Mouse (Mus musculus): ENCODE results near the gene Fmod. TPM values are rescaled to one million over a fixed set of nuclear protein-coding genes. Genes with fewer than 3 reads are reported as not detected.
A peak's percentile ranks its signal among the peaks of the same experiment; 100 is the strongest.

Gene Fmod
- polyA plus RNA-seq, 1 experiment from 2014 or later = 7.2 TPM

DNA sequence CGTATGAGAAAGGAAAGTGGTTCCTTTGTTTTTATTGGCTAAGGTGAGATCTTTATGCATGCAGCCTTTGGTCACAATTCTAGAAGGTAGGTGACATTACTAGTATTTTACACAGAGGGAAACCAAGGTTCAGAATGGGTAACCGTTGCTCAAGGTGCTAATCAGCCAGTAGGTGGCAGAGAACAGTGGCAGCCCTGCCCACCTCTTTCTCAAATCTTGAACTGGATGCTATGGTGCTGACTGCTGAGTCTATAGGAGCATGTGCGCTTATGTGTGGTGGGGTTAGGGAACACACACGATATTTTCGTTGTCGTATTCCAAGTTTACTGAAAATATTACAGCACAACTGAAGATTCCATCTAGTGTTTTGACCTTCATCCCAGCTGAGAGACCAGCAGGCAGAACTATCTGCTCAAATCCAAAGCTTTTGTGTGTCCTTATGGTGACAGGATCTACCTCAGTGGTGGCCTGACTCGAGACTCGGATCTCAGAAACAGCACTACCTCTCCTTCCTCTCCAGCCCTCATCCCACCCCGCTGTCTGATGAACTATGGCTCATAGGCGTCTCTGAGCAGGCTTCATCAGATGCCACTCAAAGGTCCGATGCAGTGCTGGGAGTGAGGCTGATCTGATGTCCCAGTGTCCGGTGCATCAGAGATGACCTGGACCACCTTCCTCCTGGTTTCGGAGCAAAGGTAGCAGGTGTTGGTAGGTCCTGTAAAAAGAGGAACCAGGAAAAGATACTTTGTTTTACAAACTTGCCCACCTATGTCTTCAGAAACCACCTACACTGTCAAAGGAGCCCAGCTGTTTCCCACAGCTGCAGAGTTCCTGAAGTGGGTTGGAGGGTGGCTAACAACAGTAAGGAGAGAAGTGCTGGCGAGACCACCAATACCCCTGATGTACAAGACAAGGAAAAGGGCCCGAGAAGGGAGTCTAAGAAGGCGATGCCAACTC lies 23.0 kb downstream of the Fmod start:
- ATAC-seq (ENCODE audit: insufficient number of reproducible peaks, insufficient read depth, low FRiP score, low read depth) = no peak
- H3K36me3 ChIP-seq (ENCODE audit: control insufficient read depth, insufficient read depth, low read length) = no peaks in the 10 kb centered on the region
- peaks cover 59% of the 10 kb centered on the region for H3K4me1 ChIP-seq (ENCODE audit: control insufficient read depth, insufficient read depth, low read length)
- peak overlapping the region; percentile 67 for H3K4me2 ChIP-seq (replicated peaks; ENCODE audit: low read depth, low read length)
- WGBS = 67% methylated on average over 16 of the region's 16 CpGs
- no peaks in the 10 kb centered on the region for H3K9me3 ChIP-seq (ENCODE audit: control insufficient read depth, low read depth, low read length)
- peak overlapping the region; percentile 19; the same call in 1 of the 2 replicates for H3K4me3 ChIP-seq (ENCODE audit: low read depth, low read length)
- H3K27ac ChIP-seq (ENCODE audit: low read length) = peak overlapping the region; percentile 98; the same call in 1 of the 2 replicates
- H3K9ac ChIP-seq (replicated peaks; ENCODE audit: low read depth, low read length) = no peak overlapping the region
- no peaks in the 10 kb centered on the region for H3K27me3 ChIP-seq (ENCODE audit: control insufficient read depth, insufficient read depth, low read length)

DNA sequence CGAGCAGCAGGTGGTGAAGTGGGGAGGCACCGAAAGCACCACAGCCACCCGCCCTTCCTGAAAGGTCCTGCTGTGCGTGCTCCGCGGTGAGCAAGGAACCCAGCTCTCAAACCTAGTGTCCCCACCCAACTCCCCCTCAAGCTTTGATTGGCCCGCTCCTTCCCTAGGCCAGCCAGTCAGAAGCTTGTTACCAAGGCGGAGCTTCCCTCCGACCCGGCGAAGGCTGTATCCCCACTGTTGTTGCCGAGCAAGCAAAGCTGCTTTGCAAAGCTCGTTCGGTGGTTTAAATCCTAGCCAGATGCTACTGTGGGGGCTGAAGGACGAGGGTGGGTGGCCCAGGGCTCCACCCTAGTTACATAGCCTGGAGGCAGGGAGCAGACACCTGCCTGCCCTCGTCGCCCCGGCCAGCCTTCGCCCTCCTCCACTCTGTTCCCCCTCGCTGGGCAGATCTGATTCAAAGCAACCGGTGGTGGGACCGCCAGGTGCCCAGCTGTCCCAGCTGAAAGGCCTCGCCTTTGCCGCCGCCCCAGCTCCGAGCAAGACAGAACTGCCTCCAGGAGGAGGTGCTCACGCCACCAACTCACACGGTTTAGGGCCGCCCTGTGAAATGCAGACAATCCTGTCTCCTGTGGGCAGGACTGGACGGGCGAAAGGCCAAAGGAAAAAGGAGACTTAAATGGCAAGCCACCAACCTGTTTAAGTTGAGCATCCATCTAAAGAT lies 24.0 kb downstream of the Fmod start:
- Histone ChIP-seq H3K9me3 (ENCODE audit: control insufficient read depth, low read depth, low read length) (no peaks in the 10 kb centered on the region), H3K4me3 (ENCODE audit: low read depth, low read length) (peak overlapping the region; percentile 19), H3K36me3 (ENCODE audit: control insufficient read depth, insufficient read depth, low read length) (no peaks in the 10 kb centered on the region), H3K4me1 (ENCODE audit: control insufficient read depth, insufficient read depth, low read length) (peaks cover 63% of the 10 kb centered on the region), H3K4me2 (replicated peaks; ENCODE audit: low read depth, low read length) (peak overlapping the region; percentile 67), H3K9ac (replicated peaks; ENCODE audit: low read depth, low read length) (peak overlapping the region; percentile 29; the same call in 1 of the 2 replicates), H3K27ac (ENCODE audit: low read length) (peak overlapping the region; percentile 98), H3K27me3 (ENCODE audit: control insufficient read depth, insufficient read depth, low read length) (no peaks in the 10 kb centered on the region)
- 2% methylated on average over 28 of the region's 31 CpGs for WGBS
- ATAC-seq (ENCODE audit: insufficient number of reproducible peaks, insufficient read depth, low FRiP score, low read depth) = peak; percentile 94

DNA sequence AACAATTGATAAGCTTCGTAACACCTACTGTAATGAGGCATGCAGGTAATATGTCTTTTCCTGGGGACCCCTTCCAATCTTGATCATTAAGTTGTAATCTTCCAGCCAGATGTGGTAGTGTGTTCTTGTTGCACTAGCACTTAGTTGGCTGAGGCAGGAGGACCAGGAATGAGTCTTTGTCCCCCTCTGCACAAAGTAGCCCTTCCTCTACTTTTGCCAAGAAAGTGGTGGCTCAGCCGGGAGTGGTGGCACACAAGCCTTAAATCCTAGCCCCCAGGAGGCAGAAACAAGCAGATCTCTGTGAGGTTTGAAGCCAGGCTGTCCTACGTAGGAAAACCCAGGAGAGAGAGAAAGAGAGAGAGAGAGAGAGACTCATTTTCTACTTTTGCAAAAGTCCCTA lies 24.9 kb downstream of the Fmod start:
- Histone ChIP-seq H3K9ac (replicated peaks; ENCODE audit: low read depth, low read length) (no peak overlapping the region), H3K9me3 (ENCODE audit: control insufficient read depth, low read depth, low read length) (no peaks in the 10 kb centered on the region), H3K4me2 (replicated peaks; ENCODE audit: low read depth, low read length) (no peak overlapping the region), H3K27ac (ENCODE audit: low read length) (peak overlapping the region; percentile 98), H3K36me3 (ENCODE audit: control insufficient read depth, insufficient read depth, low read length) (no peaks in the 10 kb centered on the region), H3K4me3 (ENCODE audit: low read depth, low read length) (no peak overlapping the region), H3K4me1 (ENCODE audit: control insufficient read depth, insufficient read depth, low read length) (peaks cover 67% of the 10 kb centered on the region), H3K27me3 (ENCODE audit: control insufficient read depth, insufficient read depth, low read length) (no peaks in the 10 kb centered on the region)
- ATAC-seq (ENCODE audit: insufficient number of reproducible peaks, insufficient read depth, low FRiP score, low read depth) = no peak
- WGBS = 61% methylated on average over 3 of the region's 3 CpGs

DNA sequence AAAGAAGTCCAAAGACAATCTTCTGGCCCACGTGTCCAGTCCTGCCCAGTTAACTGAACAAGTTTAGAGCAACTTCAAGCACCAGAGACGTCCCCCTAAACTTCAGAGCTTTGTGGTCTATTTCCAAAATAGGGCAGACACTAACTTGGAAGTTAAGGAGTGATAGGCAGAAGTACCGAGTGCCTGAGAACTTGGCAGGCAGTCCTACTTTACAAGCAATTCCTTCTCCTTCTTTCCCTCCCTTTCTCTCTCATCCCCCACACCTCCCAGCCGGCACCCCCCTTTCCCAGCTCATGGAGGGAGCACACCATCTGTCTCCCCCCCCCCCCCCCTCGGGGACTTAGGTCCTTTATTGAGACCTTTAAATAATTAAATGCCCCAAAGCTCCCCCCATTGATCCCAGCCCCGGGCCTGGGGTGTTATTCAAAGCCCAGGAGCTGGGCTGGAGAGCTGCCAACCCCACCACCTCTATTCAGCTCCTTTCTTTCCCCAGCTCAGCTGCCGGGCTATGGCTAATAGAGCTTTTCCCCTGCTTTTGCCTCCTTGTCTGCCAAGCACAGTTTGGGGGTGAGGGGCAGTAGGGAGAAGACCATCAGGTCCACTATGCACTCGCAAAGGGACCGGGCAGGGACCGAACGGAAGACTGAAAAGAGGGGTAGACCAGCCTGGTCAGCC lies 25.5 kb downstream of the Fmod start:
- WGBS = 12% methylated on average over 10 of the region's 11 CpGs
- no peaks in the 10 kb centered on the region for H3K27me3 ChIP-seq (ENCODE audit: control insufficient read depth, insufficient read depth, low read length)
- peak overlapping the region; percentile 98 for H3K27ac ChIP-seq (ENCODE audit: low read length)
- H3K4me1 ChIP-seq (ENCODE audit: control insufficient read depth, insufficient read depth, low read length) = peaks cover 72% of the 10 kb centered on the region
- peak overlapping the region; percentile 40 for H3K4me2 ChIP-seq (replicated peaks; ENCODE audit: low read depth, low read length)
- H3K36me3 ChIP-seq (ENCODE audit: control insufficient read depth, insufficient read depth, low read length) = no peaks in the 10 kb centered on the region
- peak overlapping the region; percentile 12; the same call in 1 of the 2 replicates for H3K9ac ChIP-seq (replicated peaks; ENCODE audit: low read depth, low read length)
- no peak overlapping the region for H3K4me3 ChIP-seq (ENCODE audit: low read depth, low read length)
- no peaks in the 10 kb centered on the region for H3K9me3 ChIP-seq (ENCODE audit: control insufficient read depth, low read depth, low read length)
- ATAC-seq (ENCODE audit: insufficient number of reproducible peaks, insufficient read depth, low FRiP score, low read depth) = no peak

DNA sequence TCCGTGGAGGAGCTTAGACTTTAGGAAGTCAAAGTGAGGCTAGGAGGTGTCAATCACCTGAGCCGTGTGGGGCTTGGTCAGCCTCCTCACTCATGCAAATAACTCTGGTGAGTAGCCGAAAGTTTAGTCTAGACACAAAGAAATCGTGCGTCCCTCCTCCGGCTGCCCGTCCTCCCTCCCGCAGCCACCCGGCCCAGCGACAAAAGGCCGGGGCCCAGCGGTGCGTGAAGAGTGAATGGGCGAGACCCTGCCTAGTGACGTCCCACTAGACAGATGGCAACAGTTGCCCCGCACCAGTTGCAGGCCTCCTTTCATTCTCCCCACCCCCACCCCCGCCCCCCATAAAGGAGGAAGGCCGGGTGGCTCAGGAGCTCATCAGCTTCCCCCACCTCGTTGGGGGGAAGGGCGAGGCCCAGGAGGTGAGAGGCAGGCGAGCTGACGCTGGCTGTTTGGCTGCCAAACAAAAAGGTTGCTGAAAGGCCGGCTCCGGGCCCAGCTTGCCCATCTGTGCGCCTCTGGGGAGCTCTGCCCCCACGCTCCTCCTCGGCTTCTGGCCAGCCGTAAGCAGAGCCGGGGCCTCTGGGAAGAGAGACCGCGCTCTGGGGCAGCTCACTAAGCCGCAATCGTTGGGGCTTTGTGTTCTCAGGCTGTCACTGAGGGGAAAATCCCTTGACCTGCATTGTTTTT lies 26.2 kb downstream of the Fmod start:
- Histone ChIP-seq H3K27me3 (ENCODE audit: control insufficient read depth, insufficient read depth, low read length) (no peaks in the 10 kb centered on the region), H3K4me1 (ENCODE audit: control insufficient read depth, insufficient read depth, low read length) (peaks cover 79% of the 10 kb centered on the region), H3K36me3 (ENCODE audit: control insufficient read depth, insufficient read depth, low read length) (no peaks in the 10 kb centered on the region), H3K9ac (replicated peaks; ENCODE audit: low read depth, low read length) (peak overlapping the region; percentile 12; the same call in 1 of the 2 replicates), H3K4me3 (ENCODE audit: low read depth, low read length) (no peak overlapping the region), H3K27ac (ENCODE audit: low read length) (peak overlapping the region; percentile 98), H3K9me3 (ENCODE audit: control insufficient read depth, low read depth, low read length) (no peaks in the 10 kb centered on the region), H3K4me2 (replicated peaks; ENCODE audit: low read depth, low read length) (peak overlapping the region; percentile 40)
- WGBS = 2% methylated on average over 33 of the region's 33 CpGs
- no peak for ATAC-seq (ENCODE audit: insufficient number of reproducible peaks, insufficient read depth, low FRiP score, low read depth)

DNA sequence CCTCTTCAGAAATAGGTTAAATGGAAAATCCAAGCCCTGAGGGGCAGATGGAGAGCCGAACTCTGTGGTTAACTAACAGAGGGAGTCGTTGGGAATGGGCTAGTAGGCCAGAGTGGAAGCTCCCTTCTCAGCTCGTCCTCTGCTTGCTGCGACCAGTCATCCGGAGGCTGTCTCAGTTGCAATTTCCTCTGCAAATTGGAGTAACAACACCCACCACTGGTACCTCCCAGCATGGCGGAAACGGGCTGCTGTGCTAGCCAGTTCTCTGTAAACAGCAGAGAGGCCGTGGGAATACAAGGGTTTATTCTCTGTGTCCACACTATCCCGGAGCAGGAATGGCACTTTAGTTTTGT lies 26.7 kb downstream of the Fmod start:
- Histone ChIP-seq H3K36me3 (ENCODE audit: control insufficient read depth, insufficient read depth, low read length) (no peaks in the 10 kb centered on the region), H3K27ac (ENCODE audit: low read length) (peak overlapping the region; percentile 98), H3K9me3 (ENCODE audit: control insufficient read depth, low read depth, low read length) (no peaks in the 10 kb centered on the region), H3K4me2 (replicated peaks; ENCODE audit: low read depth, low read length) (peak overlapping the region; percentile 40), H3K4me1 (ENCODE audit: control insufficient read depth, insufficient read depth, low read length) (peaks cover 79% of the 10 kb centered on the region), H3K9ac (replicated peaks; ENCODE audit: low read depth, low read length) (peak overlapping the region; percentile 12; the same call in 1 of the 2 replicates), H3K4me3 (ENCODE audit: low read depth, low read length) (no peak overlapping the region), H3K27me3 (ENCODE audit: control insufficient read depth, insufficient read depth, low read length) (no peaks in the 10 kb centered on the region)
- ATAC-seq (ENCODE audit: insufficient number of reproducible peaks, insufficient read depth, low FRiP score, low read depth) = no peak
- WGBS = 21% methylated on average over 9 of the region's 9 CpGs

DNA sequence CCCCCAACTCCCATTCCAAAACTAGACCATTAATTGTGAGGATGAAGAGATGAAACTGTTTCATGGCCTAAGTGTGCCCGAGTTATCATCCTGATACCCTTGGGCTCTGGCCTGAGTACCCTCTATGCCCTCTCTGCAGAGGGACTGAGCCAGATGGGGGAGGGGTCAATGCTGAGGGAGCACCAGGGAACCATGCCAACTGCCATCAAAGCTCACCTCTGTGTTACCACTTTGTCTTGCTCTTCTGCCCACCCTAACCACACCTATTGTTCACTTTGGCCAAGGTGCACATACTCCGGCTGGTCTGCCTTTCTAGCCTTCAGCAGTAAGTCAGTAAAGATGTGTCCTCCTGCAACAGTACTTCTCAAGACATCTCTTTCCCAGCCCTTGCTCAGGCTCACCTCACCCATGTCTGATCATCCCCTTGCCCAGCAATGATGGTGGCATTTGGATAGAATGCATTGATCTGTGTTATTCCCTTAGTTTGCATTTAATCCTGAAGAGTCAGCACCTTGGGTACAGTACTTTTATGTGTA lies 27.3 kb downstream of the Fmod start:
- Histone ChIP-seq H3K27me3 (ENCODE audit: control insufficient read depth, insufficient read depth, low read length) (no peaks in the 10 kb centered on the region), H3K9ac (replicated peaks; ENCODE audit: low read depth, low read length) (no peak overlapping the region), H3K9me3 (ENCODE audit: control insufficient read depth, low read depth, low read length) (no peaks in the 10 kb centered on the region), H3K4me1 (ENCODE audit: control insufficient read depth, insufficient read depth, low read length) (peaks cover 82% of the 10 kb centered on the region), H3K27ac (ENCODE audit: low read length) (peak overlapping the region; percentile 98; the same call in 1 of the 2 replicates), H3K4me3 (ENCODE audit: low read depth, low read length) (no peak overlapping the region), H3K36me3 (ENCODE audit: control insufficient read depth, insufficient read depth, low read length) (no peaks in the 10 kb centered on the region), H3K4me2 (replicated peaks; ENCODE audit: low read depth, low read length) (no peak overlapping the region)
- WGBS = 90% methylated on average over 2 of the region's 2 CpGs
- no peak for ATAC-seq (ENCODE audit: insufficient number of reproducible peaks, insufficient read depth, low FRiP score, low read depth)

Data from stomach, embryonic 14.5 days (tissue).